Mouse (Mus musculus) frontal cortex, postnatal 36 days (tissue): ENCODE measurements at regions not wholly inside any gene's neighbourhood (a gene's known extent, or its start where the extent isn't known, plus 50 kb on each side); places are given as distances from the start of the nearest gene placed in this dataset.

Experiments used
- DNase-seq, 2 experiments: peaks; one replicate each; pipeline ENCODE4 v3.0.0; 2022; ENCODE audit warnings: low spot score in 2 of 2

DNA sequence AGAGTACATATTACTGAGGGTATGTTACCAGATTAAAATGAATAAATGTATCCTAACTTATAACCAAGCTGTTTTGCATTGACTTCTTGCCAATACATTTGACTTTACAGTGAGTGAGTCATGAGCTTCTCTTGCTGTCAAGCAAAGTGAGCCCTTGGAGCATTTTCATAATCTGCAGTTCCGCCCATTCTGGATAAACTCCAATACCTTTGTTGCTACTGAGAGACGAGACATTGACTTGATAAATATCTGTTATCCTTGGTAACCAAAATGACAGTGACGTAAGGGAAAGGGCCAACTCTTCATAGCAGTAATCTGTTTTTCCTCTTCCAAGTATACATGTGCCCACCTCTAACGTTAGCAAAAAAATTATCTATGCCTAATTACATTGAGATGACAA lies 923.0 kb downstream of the Grm8 start:
- peak in 1 of 2 experiments; percentile 2 for DNase-seq

- no peak for DNase-seq
Measured at GRCm38 (mm10) chr6:27161643-27162042, 973.3 kb downstream of the Grm8 start.
